Mouse (Mus musculus) monocyte, adult 2 months (primary cell): ENCODE results near the gene Gm614.

Source experiments
- DNase-seq, 2 experiments: peaks; one replicate each; pipeline ENCODE4 v3.0.0; 2022; ENCODE audit warnings: low spot score in 2 of 2, low read depth in 1 of 2

Gene Gm614

DNA sequence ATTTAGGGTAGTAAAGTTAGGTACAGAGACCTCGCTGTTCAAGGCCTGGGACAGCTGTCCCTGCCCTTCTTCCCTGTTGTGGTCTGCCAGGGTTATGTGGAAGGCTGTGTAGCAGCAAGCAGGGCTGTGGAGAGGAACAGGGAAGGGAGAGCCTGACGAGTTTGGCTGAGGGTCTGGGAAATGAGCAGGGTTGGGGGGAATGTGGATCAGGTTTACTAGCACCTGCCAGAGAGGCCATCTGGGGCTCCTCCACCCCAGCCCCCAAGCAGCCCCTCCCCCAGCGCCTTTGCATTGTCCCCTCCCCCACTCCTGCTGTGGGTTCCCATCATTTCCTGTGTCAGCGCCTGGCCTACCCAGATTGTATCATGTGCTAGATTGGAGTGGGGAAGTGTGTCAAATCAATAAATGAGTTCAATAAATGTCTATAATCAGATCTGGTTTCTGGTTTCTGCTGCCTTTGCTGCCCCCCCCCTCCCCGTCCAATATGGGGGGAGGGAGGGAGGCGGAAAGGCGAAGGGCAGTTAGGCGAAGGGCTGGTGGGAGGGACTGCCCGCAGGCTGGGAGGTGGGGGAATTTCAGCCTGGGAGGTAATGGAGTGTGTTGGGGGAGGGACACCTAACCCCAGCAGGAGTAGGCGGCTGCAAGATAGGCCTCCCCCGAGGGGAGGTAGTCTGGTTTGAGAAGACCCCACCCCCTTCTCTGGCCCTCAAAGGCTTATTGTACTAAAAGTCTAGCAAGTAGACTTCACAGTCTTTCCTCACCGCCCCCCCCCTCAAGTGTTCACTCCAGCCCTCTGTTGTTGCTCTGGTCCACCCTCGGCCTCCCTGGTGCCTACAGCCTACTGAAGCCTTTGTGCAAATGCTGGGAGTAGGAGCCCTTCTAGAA, 3.1 kb downstream of the Gm614 start:
- DNase-seq, result no peak

DNA sequence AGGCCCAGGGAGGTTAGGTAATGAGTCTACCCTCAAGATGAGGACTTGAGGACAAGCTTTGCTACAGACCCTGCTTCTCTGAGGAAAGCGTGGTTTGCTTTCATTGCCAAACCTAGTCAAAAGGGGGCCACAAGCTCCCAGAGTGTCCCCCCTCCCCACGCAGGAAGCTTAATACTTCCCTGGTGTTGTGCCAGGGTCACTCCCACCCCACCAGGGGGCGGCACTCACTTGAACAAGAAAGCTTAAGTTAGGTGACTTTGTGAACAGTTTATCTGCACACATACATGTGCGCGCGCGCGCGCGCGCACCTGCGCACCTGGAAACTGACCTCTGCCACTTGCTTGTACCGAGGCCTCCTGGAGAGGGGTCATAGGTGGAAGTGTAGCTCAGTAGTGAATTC, 7.2 kb downstream of the Gm614 start:
- DNase-seq, result no peak

DNA sequence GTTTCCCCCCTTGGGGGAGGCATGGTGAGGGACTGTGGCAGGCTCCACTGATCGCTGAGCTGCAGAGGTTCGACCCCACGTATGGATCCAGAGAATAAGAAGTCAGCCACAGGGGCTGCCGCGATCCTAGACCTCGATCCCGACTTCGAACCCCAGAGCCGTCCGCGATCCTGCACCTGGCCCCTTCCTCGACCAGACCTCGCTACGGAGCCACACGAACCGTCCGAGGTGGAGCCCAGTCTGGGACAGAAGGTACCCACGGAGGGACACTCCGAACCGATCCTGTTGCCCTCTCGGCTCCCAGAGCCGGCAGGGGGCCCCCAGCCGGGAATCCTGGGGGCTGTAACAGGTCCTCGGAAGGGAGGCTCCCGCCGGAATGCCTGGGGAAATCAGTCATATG, 9.1 kb downstream of the Gm614 start:
- no peak for DNase-seq

- DNase-seq, result peak in 1 of 2 experiments; percentile 54
Measured at GRCm38 (mm10) chrX:101253952-101254729, 9.7 kb downstream of the Gm614 start, which contains the start of gene Foxo4. Foxo4 (plus strand) TSS chrX:101254528.

DNA sequence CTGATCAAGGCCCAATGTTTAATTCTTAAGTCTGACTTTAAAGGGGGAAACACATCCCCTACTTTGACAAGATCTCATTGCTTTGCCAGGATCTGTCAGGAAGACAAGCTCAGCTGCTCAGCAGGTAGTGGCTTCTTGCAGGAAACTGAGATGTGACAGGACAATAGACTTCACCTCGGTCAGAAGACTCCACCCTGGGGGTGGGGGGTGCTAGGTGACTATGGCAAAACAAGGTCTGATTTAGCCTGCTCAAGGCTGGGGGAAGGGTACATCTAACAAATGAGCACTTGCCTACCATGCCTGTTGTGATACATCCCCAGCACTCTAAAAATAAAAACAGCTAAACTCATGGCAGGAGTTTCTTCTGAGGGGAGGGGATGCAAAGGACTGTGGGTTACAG, 18.8 kb downstream of the Gm614 start:
- no peak for DNase-seq

DNA sequence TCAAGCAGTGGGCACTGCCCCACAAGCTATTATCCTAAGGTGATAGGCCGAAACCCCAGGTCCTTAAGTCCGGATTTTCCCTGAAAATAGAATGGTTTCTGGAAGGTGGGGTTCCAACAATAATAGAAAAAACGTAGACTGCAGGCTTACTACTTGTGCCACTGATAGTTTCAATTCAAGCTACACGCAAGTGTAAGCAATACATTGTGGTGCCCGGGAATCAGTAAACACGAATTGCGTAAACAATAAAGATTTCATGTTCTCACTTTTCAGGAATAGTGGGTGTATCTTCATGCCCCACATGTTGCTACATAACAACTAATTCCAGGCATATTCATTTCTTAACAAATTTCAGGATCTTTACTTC, 41.0 kb downstream of the Gm614 start:
- DNase-seq, result no peak

GRCm38 (mm10) chrX:101221834-101222795, 41.7 kb downstream of the Gm614 start, which contains the start of gene Snx12:
Snx12 (minus strand) TSS chrX:101222563.
- DNase-seq, result peak; percentile 41 to 67
